Mouse (Mus musculus) E14TG2a.4 (cell line): ENCODE results near the gene Gdpd3.

ENCODE experiments used
- H3K27me3 ChIP-seq: 2 replicates; pipeline ENCODE4 v1.6.1; 2014; ENCODE audit warnings: low read length, control low read depth; ENCODE audit not compliant: insufficient read depth
- H3K36me3 ChIP-seq: 2 replicates; pipeline ENCODE4 v1.6.1; 2014; ENCODE audit warnings: low read length, control low read depth; ENCODE audit not compliant: insufficient read depth
- H3K4me1 ChIP-seq: replicated peaks from 2 replicates; pipeline ENCODE4 v1.6.1; 2014; ENCODE audit warnings: low read depth, low read length, control low read depth
- H3K4me3 ChIP-seq: replicated peaks from 2 replicates; pipeline ENCODE4 v1.5.1; 2014; ENCODE audit warnings: mild to moderate bottlenecking, low read length
- H3K9me3 ChIP-seq: 2 replicates; pipeline ENCODE4 v1.6.1; 2014; ENCODE audit warnings: low read length, control low read depth
- CTCF ChIP-seq: conservative IDR thresholded peaks from 2 replicates; pipeline ENCODE4 v1.5.1; 2014; ENCODE audit warnings: low read length
- NANOG ChIP-seq: IDR thresholded peaks from 2 replicates; pipeline ENCODE4 v1.6.1; 2014; ENCODE audit warnings: borderline replicate concordance, low read length, mixed read lengths
- POU5F1 ChIP-seq: IDR thresholded peaks from 2 replicates; pipeline ENCODE4 v1.6.1; 2014; ENCODE audit warnings: low read length, borderline replicate concordance

The Gdpd3 gene

DNA sequence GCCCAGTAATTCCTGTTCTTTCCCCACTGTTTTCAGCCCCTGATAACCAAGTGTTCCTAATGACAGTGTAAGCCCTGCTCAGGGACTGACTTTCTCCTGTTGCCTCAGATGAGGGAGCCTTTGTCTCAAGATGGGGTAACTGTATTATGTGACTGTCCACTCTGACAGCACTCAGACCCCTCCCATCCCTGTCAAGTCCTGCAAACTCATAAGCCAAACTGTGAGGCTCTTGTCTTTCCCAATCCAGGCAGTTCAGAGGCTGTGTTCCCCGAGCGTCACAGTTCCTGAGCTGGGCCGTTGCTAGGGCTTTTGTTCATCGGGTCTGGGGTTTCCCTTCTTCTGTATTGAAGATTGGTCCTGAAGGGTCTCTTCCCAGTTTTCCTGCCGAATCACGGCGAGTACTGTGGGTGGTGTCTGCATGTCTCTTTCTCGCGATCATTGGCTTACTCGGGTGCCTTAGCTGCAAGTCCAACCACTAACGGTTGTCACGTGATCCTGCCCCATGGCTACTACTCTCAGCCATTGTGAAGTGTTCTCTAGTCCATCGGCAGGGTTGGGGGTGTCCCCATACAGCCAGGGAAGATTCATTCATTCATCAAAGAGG lies 25.9 kb upstream of the Gdpd3 start:
- Histone ChIP-seq H3K27me3 (0 out of 2 replicates have a peak, but pooled peaks cover 11% of the 10 kb centered on the region), H3K9me3 (no peaks in the 10 kb centered on the region), H3K4me1 (peaks cover 40% of the 10 kb centered on the region), H3K36me3 (no peaks in the 10 kb centered on the region), H3K4me3 (peak overlapping the region; percentile 43)
- TF ChIP-seq CTCF (no peak), POU5F1 (no peak), NANOG (no peak)

DNA sequence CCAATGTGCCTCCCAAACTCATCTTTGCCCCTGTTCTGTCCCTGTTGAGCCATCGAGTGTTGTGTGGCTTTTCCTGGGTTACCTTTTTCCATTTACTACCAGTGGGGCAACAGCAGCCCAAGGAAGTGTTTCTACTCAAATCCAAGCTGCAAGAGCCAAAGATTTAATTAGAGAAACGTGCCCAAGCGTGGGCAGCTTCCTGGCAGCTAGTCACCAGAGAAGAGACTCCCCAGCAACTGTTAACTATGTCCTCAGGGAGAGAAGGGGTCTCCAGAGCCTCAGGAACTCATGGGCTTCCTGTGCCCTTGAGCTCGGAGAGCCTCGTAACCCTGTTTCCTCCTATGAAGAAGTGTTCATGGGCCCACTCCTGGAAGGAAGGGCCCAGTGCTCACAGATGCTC lies 25.2 kb upstream of the Gdpd3 start:
- no peak for TF ChIP-seq NANOG
- no peak for TF ChIP-seq CTCF
- TF ChIP-seq POU5F1, result no peak
- no peak overlapping the region for H3K4me3 ChIP-seq
- H3K9me3 ChIP-seq, result no peaks in the 10 kb centered on the region
- H3K4me1 ChIP-seq, result peaks cover 34% of the 10 kb centered on the region
- no peaks in the 10 kb centered on the region for H3K36me3 ChIP-seq
- H3K27me3 ChIP-seq, result 0 out of 2 replicates have a peak, but pooled peaks cover 11% of the 10 kb centered on the region

DNA sequence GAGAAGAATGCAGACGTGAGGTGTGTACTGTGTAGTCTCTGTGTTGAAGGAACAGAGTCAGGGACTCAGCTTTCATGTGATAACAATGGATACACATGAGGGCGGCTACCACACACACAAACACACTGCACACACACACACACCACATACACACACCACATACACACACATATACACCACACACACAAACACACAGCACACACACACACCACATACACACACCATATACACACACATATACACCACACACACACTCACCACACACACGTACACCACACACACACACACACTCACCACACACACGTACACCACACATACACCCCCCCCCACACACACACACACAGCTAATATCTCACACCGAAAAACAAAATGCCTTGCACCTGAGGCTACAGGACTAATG lies 24.7 kb upstream of the Gdpd3 start:
- H3K4me3 ChIP-seq, result no peak overlapping the region
- 0 out of 2 replicates have a peak, but pooled peaks cover 11% of the 10 kb centered on the region for H3K27me3 ChIP-seq
- H3K36me3 ChIP-seq, result no peaks in the 10 kb centered on the region
- no peaks in the 10 kb centered on the region for H3K9me3 ChIP-seq
- peaks cover 39% of the 10 kb centered on the region for H3K4me1 ChIP-seq
- TF ChIP-seq NANOG (no peak), CTCF (no peak), POU5F1 (no peak)

- no peak overlapping the region for H3K4me3 ChIP-seq
Observed at GRCm38 (mm10) chr7:126741964-126742482, 24.1 kb upstream of the Gdpd3 start.

DNA sequence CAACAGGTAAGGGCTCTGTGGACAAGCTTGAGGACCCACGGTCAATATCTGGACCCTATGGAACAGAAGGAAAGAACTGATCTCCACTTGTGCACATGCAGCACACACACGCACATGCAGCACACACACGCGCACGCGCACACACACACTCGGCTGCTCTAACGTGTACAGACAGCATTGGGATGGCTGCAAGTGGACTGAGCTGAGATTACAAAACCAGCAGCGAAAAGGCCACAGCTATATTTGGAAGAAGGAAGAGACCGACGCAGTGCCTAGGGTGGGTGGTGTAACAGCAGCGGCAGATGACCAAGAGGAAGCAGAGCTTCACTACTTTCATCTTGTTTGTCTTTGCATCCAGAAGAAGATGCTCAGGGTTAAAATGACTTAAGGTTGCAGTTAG lies 20.1 kb upstream of the Gdpd3 start:
- no peak for TF ChIP-seq NANOG
- no peak for TF ChIP-seq POU5F1
- no peak for TF ChIP-seq CTCF
- Histone ChIP-seq H3K36me3 (no peaks in the 10 kb centered on the region), H3K9me3 (no peaks in the 10 kb centered on the region), H3K27me3 (no peaks in the 10 kb centered on the region), H3K4me3 (no peak overlapping the region), H3K4me1 (peaks cover 48% of the 10 kb centered on the region)

More at GRCm38 (mm10) chr7:126741964-126742482, 24.1 kb upstream of the Gdpd3 start:
- no peak for TF ChIP-seq CTCF
- no peak for TF ChIP-seq NANOG
- no peak for TF ChIP-seq POU5F1
- Histone ChIP-seq H3K36me3 (no peaks in the 10 kb centered on the region), H3K27me3 (0 out of 2 replicates have a peak, but pooled peaks cover 11% of the 10 kb centered on the region), H3K9me3 (no peaks in the 10 kb centered on the region), H3K4me1 (peaks cover 45% of the 10 kb centered on the region)

GRCm38 (mm10) chr7:126746798-126747197 lies 19.3 kb upstream of the Gdpd3 start:
- Histone ChIP-seq H3K36me3 (no peaks in the 10 kb centered on the region), H3K4me1 (peaks cover 48% of the 10 kb centered on the region), H3K9me3 (no peaks in the 10 kb centered on the region), H3K4me3 (no peak overlapping the region), H3K27me3 (no peaks in the 10 kb centered on the region)
- TF ChIP-seq NANOG (no peak), CTCF (no peak), POU5F1 (no peak)

DNA sequence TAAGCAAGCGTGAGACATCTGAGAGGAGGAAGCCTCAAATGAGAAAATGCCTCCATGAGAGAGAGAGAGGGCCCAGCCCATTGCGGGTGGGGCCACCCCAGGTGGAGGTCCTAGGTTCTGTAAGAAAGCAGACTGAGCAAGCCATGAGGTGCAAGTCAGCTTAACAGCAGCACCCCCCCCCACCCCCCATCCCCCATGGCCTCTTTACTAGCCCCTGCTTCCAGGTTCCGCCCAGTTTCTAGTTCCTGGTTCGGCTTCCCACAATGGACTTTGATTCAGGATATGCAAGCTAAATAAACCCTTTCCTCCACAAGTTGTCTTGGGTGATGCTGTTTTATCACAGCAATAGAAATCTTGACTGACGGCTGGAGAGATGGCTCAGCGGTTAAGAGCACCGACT lies 17.3 kb upstream of the Gdpd3 start:
- Histone ChIP-seq H3K4me3 (no peak overlapping the region), H3K4me1 (peaks cover 41% of the 10 kb centered on the region), H3K36me3 (no peaks in the 10 kb centered on the region), H3K27me3 (no peaks in the 10 kb centered on the region), H3K9me3 (no peaks in the 10 kb centered on the region)
- TF ChIP-seq CTCF (no peak), POU5F1 (no peak), NANOG (no peak)

- Histone ChIP-seq H3K4me1 (peaks cover 47% of the 10 kb centered on the region), H3K9me3 (no peaks in the 10 kb centered on the region), H3K4me3 (peak overlapping the region; percentile 43; the same call in 1 of the 2 replicates), H3K36me3 (no peaks in the 10 kb centered on the region), H3K27me3 (no peaks in the 10 kb centered on the region)
- TF ChIP-seq NANOG (no peak), CTCF (peak; percentile 18; the same call in 1 of the 2 replicates)
Observed at GRCm38 (mm10) chr7:126749582-126750343, 16.4 kb upstream of the Gdpd3 start.
